Mouse (Mus musculus) C2C12 (cell line): Measurements from ENCODE around the gene Nceh1.

ENCODE experiments used
- CTCF ChIP-seq: IDR thresholded peaks from one replicate; pipeline ENCODE4 v1.5.1; 2011; ENCODE audit not compliant: control insufficient read depth, insufficient read depth, insufficient read length
- MAX ChIP-seq: IDR thresholded peaks from one replicate; pipeline ENCODE4 v1.6.1; 2011; ENCODE audit warnings: mild to moderate bottlenecking, control low read depth
- MYOG ChIP-seq: IDR thresholded peaks from one replicate; pipeline ENCODE4 v1.6.1; 2011; ENCODE audit not compliant: control insufficient read depth, insufficient read length; ENCODE audit errors: extremely low read depth
- USF1 ChIP-seq: IDR thresholded peaks from one replicate; pipeline ENCODE4 v1.6.1; 2011; ENCODE audit warnings: low read depth, mild to moderate bottlenecking, control low read depth, moderate library complexity

- TF ChIP-seq CTCF (no peak), MYOG (no peak), USF1 (no peak), MAX (no peak)
These were observed 134.7 kb downstream of the Nceh1 start for GRCm38 (mm10) chr3:27317288-27318024.
